Mouse (Mus musculus): ENCODE results near the gene Abca16.

DNA sequence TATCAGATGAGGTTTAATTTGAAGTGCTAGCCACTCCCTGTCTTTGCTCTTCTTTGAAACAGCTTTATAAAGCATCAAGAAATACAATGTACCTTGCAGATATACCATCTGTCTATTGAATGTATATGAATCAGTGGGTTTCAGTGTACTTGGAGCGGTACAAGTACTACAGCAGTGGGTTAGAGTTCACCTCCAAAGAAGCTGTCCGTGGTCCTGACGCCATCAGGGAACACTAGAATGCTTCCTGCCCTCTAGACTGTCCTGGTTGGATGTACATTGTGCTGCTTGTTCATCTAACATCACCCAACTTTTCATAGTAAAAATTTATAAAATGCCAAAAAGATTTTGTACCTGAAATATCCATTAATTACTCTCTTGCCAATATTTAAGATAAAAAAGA, 17.2 kb downstream of the Abca16 start:
- TF ChIP-seq GATA1 (IDR thresholded peaks at IDR 0.05; ENCODE audit: low read length), result no peak
- no peak for TF ChIP-seq TAL1 (IDR thresholded peaks at IDR 0.05; ENCODE audit: low read length)

Measured in erythroblast, embryonic 14.5 days (primary cell).